Mouse (Mus musculus) C2C12 (cell line): ENCODE data around the gene Olfr615. TPM values are rescaled to one million over a fixed set of nuclear protein-coding genes. Genes with fewer than 3 reads are reported as not detected.
"Not testable (repeated sequence)": the region's sequence is repeated elsewhere in the genome, so short reads cannot be mapped to it uniquely, and the experiment has no call there.

Experiments used
- H3K27me3 ChIP-seq: one replicate; pipeline ENCODE4 v1.6.1; 2011; ENCODE audit not compliant: control insufficient read depth, insufficient read depth, insufficient read length
- H3K36me3 ChIP-seq: one replicate; pipeline ENCODE4 v1.6.1; 2011; ENCODE audit not compliant: control insufficient read depth, insufficient read depth
- H3K4me3 ChIP-seq: one replicate; pipeline ENCODE4 v1.5.1; 2011; ENCODE audit warnings: mild to moderate bottlenecking, control low read depth; ENCODE audit not compliant: poor library complexity, insufficient read depth, severe bottlenecking
- H3K79me2 ChIP-seq: one replicate; pipeline ENCODE4 v1.6.1; 2011; ENCODE audit not compliant: control insufficient read depth, insufficient read depth
- H3K79me3 ChIP-seq: one replicate; pipeline ENCODE4 v1.6.1; 2011; ENCODE audit warnings: low read depth, control low read depth
- H3ac ChIP-seq: one replicate; pipeline ENCODE3; 2011; ENCODE audit warnings: low read depth; ENCODE audit not compliant: control insufficient read depth, insufficient read length
- CEBPB ChIP-seq: IDR thresholded peaks from one replicate; pipeline ENCODE4 v1.6.1; 2011; ENCODE audit warnings: low read depth, mild to moderate bottlenecking, control low read depth, moderate library complexity
- CTCF ChIP-seq: IDR thresholded peaks from one replicate; pipeline ENCODE4 v1.5.1; 2011; ENCODE audit not compliant: control insufficient read depth, insufficient read depth, insufficient read length
- FOSL1 ChIP-seq: IDR thresholded peaks from one replicate; pipeline ENCODE4 v1.8.0; 2011; ENCODE audit warnings: mild to moderate bottlenecking, low read length; ENCODE audit not compliant: poor library complexity, insufficient read depth, severe bottlenecking
- MAX ChIP-seq: IDR thresholded peaks from one replicate; pipeline ENCODE4 v1.6.1; 2011; ENCODE audit warnings: mild to moderate bottlenecking, control low read depth
- MYOD1 ChIP-seq: IDR thresholded peaks from one replicate; pipeline ENCODE4 v1.6.1; 2011; ENCODE audit warnings: low read depth; ENCODE audit not compliant: control insufficient read depth, insufficient read length
- MYOG ChIP-seq: IDR thresholded peaks from one replicate; pipeline ENCODE4 v1.6.1; 2011; ENCODE audit not compliant: control insufficient read depth, insufficient read length; ENCODE audit errors: extremely low read depth
- USF1 ChIP-seq: IDR thresholded peaks from one replicate; pipeline ENCODE4 v1.6.1; 2011; ENCODE audit warnings: low read depth, mild to moderate bottlenecking, control low read depth, moderate library complexity
- long read RNA-seq, 2 experiments: library from polyadenylated mRNA; unstranded; transcript quantifications; one replicate each; pipeline ENCODE4 v2.0.0; 2019 to 2020
- polyA plus RNA-seq: library from polyadenylated mRNA; unstranded; fragments of >200 nt; fragmentation: generic; extraction: Trizol; gene quantifications from one replicate; pipeline ENCODE4 v1.2.1, GENCODE M21; 2012; ENCODE audit warnings: missing spikeins

Gene Olfr615
- not detected for polyA plus RNA-seq
- long read RNA-seq, experiment 1: 0 reads
- long read RNA-seq, experiment 2: 0 reads

GRCm38 (mm10) chr7:103555779-103556178, at the start of gene Olfr615:
Gene Olfr615 (plus strand): TSS chr7:103556079.
- Histone ChIP-seq H3K79me3 (no peaks in the 10 kb centered on the region), H3ac (no peak within 1 kb of the TSS), H3K27me3 (no peaks in the 10 kb centered on the region), H3K79me2 (no peaks in the 10 kb centered on the region), H3K4me3 (no peak within 1 kb of the TSS), H3K36me3 (no peaks in the 10 kb centered on the region)
- no peak for TF ChIP-seq MYOD1
- TF ChIP-seq CEBPB: no peak
- TF ChIP-seq FOSL1: no peak
- no peak for TF ChIP-seq MYOG
- no peak for TF ChIP-seq CTCF
- no peak for TF ChIP-seq MAX

DNA sequence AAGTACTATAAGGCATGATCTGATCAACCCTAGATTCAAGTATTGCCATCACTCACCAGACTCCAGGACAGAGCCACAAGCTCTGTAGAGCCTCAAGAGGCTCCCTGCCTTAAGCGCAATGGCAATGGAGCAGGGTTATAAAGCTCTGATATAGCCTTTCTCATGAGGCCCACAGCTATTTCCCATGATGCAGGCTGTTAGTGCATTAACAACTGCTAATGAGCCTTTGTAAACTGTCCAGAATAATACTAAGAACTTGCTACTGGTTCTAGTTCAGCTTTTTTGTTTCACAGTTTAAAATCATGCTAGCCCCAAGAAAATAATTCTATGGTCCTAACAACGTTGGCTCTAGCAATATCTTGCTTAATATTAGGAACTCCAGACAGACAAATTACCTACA, 43.9 kb upstream of the Olfr615 start, which contains the start of gene Olfr610:
Olfr610 (minus strand) TSS at position 101 of the 400 bp plus-strand sequence.
- Histone ChIP-seq H3ac (no peak within 1 kb of the TSS), H3K79me3 (no peaks in the 10 kb centered on the region), H3K4me3 (no peak within 1 kb of the TSS), H3K79me2 (no peaks in the 10 kb centered on the region), H3K27me3 (no peaks in the 10 kb centered on the region), H3K36me3 (no peaks in the 10 kb centered on the region)
- no peak for TF ChIP-seq CTCF
- no peak for TF ChIP-seq MYOD1
- TF ChIP-seq USF1: no peak
- TF ChIP-seq MYOG: no peak
- TF ChIP-seq CEBPB: no peak
- no peak for TF ChIP-seq FOSL1
- no peak for TF ChIP-seq MAX

DNA sequence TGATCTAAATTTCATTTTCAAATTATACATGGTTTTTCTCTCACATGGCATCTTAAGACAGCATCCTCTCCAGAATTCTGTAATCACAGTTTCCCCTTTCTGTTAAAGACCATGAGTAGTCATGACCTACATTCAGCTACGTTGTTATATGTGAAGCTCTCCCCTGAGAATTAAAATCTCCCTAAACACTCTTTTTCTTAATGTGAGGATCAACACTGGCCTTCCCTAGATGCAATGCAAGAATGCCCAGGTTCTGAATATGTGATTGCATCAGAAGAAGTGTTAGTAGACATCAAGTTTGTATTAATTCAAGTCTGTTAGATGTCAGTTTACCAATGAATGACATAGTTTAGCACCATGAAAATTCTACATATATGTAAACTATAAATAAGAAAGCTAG, 35.1 kb upstream of the Olfr615 start, which contains the start of gene Olfr611:
Olfr611 (minus strand) TSS at position 101 of the 400 bp plus-strand sequence.
- H3K79me3 ChIP-seq, H3K79me2 ChIP-seq, H3K27me3 ChIP-seq, H3ac ChIP-seq, H3K36me3 ChIP-seq, H3K4me3 ChIP-seq: not testable (repeated sequence)

DNA sequence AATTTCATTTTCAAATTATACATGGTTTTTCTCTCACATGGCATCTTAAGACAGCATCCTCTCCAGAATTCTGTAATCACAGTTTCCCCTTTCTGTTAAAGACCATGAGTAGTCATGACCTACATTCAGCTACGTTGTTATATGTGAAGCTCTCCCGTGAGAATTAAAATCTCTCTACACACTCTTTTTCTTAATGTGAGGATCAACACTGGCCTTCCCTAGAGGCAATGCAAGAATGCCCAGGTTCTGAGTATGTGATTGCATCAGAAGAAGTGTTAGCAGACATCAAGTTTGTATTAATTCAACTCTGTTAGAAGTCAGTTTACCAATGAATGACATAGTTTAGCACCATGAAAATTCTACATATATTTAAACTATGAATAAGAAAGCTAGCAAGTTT, 13.3 kb upstream of the Olfr615 start, which contains the start of gene Olfr612:
Olfr612 (minus strand) TSS at position 101 of the 400 bp plus-strand sequence.
- H3ac ChIP-seq, H3K79me2 ChIP-seq, H3K4me3 ChIP-seq, H3K79me3 ChIP-seq, H3K36me3 ChIP-seq, H3K27me3 ChIP-seq: not testable (repeated sequence)

DNA sequence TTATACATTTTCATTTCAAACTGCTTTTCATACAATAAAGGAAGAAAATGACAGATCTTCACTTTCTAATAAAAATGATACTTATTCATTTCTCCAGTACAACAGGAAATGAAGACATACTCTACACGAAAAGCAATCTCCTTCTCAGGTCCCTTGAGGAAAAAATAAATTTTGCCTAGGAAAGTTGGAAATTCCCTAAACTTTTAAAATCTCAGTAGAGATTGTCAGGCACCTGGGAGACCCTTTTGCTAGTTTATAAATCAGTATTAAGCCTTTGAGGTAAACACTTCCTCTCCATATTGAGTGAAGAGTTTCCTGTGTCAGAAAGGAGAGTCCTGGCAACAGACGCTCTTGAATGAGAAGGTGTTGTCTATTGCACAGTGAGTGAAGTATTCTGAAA, 8.1 kb upstream of the Olfr615 start, which contains the start of gene Olfr613:
Olfr613 (plus strand) TSS at position 301 of the 400 bp plus-strand sequence.
- H3K27me3 ChIP-seq: no peaks in the 10 kb centered on the region
- no peak for TF ChIP-seq CTCF
- TF ChIP-seq FOSL1: no peak
- no peak for TF ChIP-seq CEBPB
- H3K36me3 ChIP-seq: no peaks in the 10 kb centered on the region
- H3K4me3 ChIP-seq: no peak within 1 kb of the TSS
- no peak within 1 kb of the TSS for H3ac ChIP-seq
- no peaks in the 10 kb centered on the region for H3K79me3 ChIP-seq
- H3K79me2 ChIP-seq: no peaks in the 10 kb centered on the region

GRCm38 (mm10) chr7:103569043-103569442, 13.2 kb downstream of the Olfr615 start, which contains the start of gene Olfr616:
Gene Olfr616 (minus strand): TSS chr7:103569143.
- H3ac ChIP-seq: no peak within 1 kb of the TSS
- TF ChIP-seq MYOG (no peak), USF1 (no peak), MYOD1 (no peak), MAX (no peak), CTCF (no peak), FOSL1 (no peak), CEBPB (no peak)
- no peaks in the 10 kb centered on the region for H3K27me3 ChIP-seq
- no peaks in the 10 kb centered on the region for H3K79me3 ChIP-seq
- H3K36me3 ChIP-seq: no peaks in the 10 kb centered on the region
- H3K79me2 ChIP-seq: no peaks in the 10 kb centered on the region
- H3K4me3 ChIP-seq: no peak within 1 kb of the TSS
